Mouse (Mus musculus): ENCODE data around the gene Stim1. TPM values are rescaled to one million over a fixed set of nuclear protein-coding genes. Genes with fewer than 3 reads are reported as not detected.

Gene Stim1
- polyA plus RNA-seq, 1 experiment from 2014 or later: 11.0 TPM

GRCm38 (mm10) chr7:102441657-102442391 lies 174.2 kb downstream of the Stim1 start, which contains the start of gene Rrm1:
Gene Rrm1, plus strand, starts transcription at chr7:102441695.
- Histone ChIP-seq H3K36me3 (ENCODE audit: control insufficient read depth, insufficient read depth, low read length) (peaks cover 6% of the 10 kb centered on the region), H3K4me3 (ENCODE audit: low read depth, low read length) (peak within 1 kb of the TSS; percentile 66), H3K27ac (ENCODE audit: low read depth, low read length) (peak within 1 kb of the TSS; percentile 75), H3K4me1 (ENCODE audit: control insufficient read depth, insufficient read depth, low read length) (peaks cover 6% of the 10 kb centered on the region), H3K4me2 (ENCODE audit: low read depth) (peak within 1 kb of the TSS; percentile 57), H3K9ac (ENCODE audit: low read length) (peak within 1 kb of the TSS; percentile 75), H3K27me3 (ENCODE audit: control insufficient read depth, insufficient read depth, low read length) (no peaks in the 10 kb centered on the region), H3K9me3 (ENCODE audit: control insufficient read depth, low read length) (no peaks in the 10 kb centered on the region)
- DNase-seq (ENCODE audit: low spot score) (peak; percentile 97), ATAC-seq (ENCODE audit: insufficient read depth, low FRiP score, low TSS enrichment) (peak; percentile 99)
- under 1% methylated on average over 50 of the region's 56 CpGs for WGBS

GRCm38 (mm10) chr7:102442432-102442831 lies 174.8 kb downstream of the Stim1 start:
- Histone ChIP-seq H3K4me2 (ENCODE audit: low read depth) (peak overlapping the region; percentile 57), H3K27ac (ENCODE audit: low read depth, low read length) (0 out of 2 replicates have a peak overlapping the region, but pooled peaks have one; percentile 75), H3K4me3 (ENCODE audit: low read depth, low read length) (peak overlapping the region; percentile 66), H3K36me3 (ENCODE audit: control insufficient read depth, insufficient read depth, low read length) (peaks cover 6% of the 10 kb centered on the region), H3K9ac (ENCODE audit: low read length) (peak overlapping the region; percentile 75), H3K27me3 (ENCODE audit: control insufficient read depth, insufficient read depth, low read length) (no peaks in the 10 kb centered on the region), H3K4me1 (ENCODE audit: control insufficient read depth, insufficient read depth, low read length) (peaks cover 6% of the 10 kb centered on the region), H3K9me3 (ENCODE audit: control insufficient read depth, low read length) (no peaks in the 10 kb centered on the region)
- WGBS: 6% methylated on average over 4 of the region's 4 CpGs
- ATAC-seq (ENCODE audit: insufficient read depth, low FRiP score, low TSS enrichment): no peak
- DNase-seq (ENCODE audit: low spot score): no peak

GRCm38 (mm10) chr7:102444301-102444700 lies 176.7 kb downstream of the Stim1 start:
- Histone ChIP-seq H3K4me3 (ENCODE audit: low read depth, low read length) (no peak overlapping the region), H3K36me3 (ENCODE audit: control insufficient read depth, insufficient read depth, low read length) (peaks cover 6% of the 10 kb centered on the region), H3K9me3 (ENCODE audit: control insufficient read depth, low read length) (no peaks in the 10 kb centered on the region), H3K4me2 (ENCODE audit: low read depth) (no peak overlapping the region), H3K4me1 (ENCODE audit: control insufficient read depth, insufficient read depth, low read length) (peaks cover 6% of the 10 kb centered on the region), H3K27me3 (ENCODE audit: control insufficient read depth, insufficient read depth, low read length) (no peaks in the 10 kb centered on the region), H3K27ac (ENCODE audit: low read depth, low read length) (no peak overlapping the region), H3K9ac (ENCODE audit: low read length) (no peak overlapping the region)
- WGBS: 88% methylated on average over 2 of the region's 2 CpGs
- no peak for ATAC-seq (ENCODE audit: insufficient read depth, low FRiP score, low TSS enrichment)
- DNase-seq (ENCODE audit: low spot score): no peak

GRCm38 (mm10) chr7:102446438-102446837 lies 178.8 kb downstream of the Stim1 start:
- no peaks in the 10 kb centered on the region for H3K27me3 ChIP-seq (ENCODE audit: control insufficient read depth, insufficient read depth, low read length)
- WGBS: 94% methylated on average over 9 of the region's 9 CpGs
- H3K36me3 ChIP-seq (ENCODE audit: control insufficient read depth, insufficient read depth, low read length): peaks cover 9% of the 10 kb centered on the region
- H3K4me2 ChIP-seq (ENCODE audit: low read depth): no peak overlapping the region
- H3K9me3 ChIP-seq (ENCODE audit: control insufficient read depth, low read length): no peaks in the 10 kb centered on the region
- DNase-seq (ENCODE audit: low spot score) (no peak), ATAC-seq (ENCODE audit: insufficient read depth, low FRiP score, low TSS enrichment) (no peak)
- H3K4me1 ChIP-seq (ENCODE audit: control insufficient read depth, insufficient read depth, low read length): peaks cover 6% of the 10 kb centered on the region
- no peak overlapping the region for H3K4me3 ChIP-seq (ENCODE audit: low read depth, low read length)
- no peak overlapping the region for H3K9ac ChIP-seq (ENCODE audit: low read length)
- no peak overlapping the region for H3K27ac ChIP-seq (ENCODE audit: low read depth, low read length)

GRCm38 (mm10) chr7:102458618-102459380 lies 191.2 kb downstream of the Stim1 start:
- Histone ChIP-seq H3K36me3 (ENCODE audit: control insufficient read depth, insufficient read depth, low read length) (peaks cover 31% of the 10 kb centered on the region), H3K9me3 (ENCODE audit: control insufficient read depth, low read length) (no peaks in the 10 kb centered on the region), H3K9ac (ENCODE audit: low read length) (no peak overlapping the region), H3K4me3 (ENCODE audit: low read depth, low read length) (no peak overlapping the region), H3K27ac (ENCODE audit: low read depth, low read length) (no peak overlapping the region), H3K4me2 (ENCODE audit: low read depth) (no peak overlapping the region), H3K4me1 (ENCODE audit: control insufficient read depth, insufficient read depth, low read length) (no peaks in the 10 kb centered on the region), H3K27me3 (ENCODE audit: control insufficient read depth, insufficient read depth, low read length) (no peaks in the 10 kb centered on the region)
- ATAC-seq (ENCODE audit: insufficient read depth, low FRiP score, low TSS enrichment) (no peak), DNase-seq (ENCODE audit: low spot score) (no peak)
- WGBS: 91% methylated on average over 5 of the region's 5 CpGs

- Histone ChIP-seq H3K27me3 (ENCODE audit: control insufficient read depth, insufficient read depth, low read length) (no peaks in the 10 kb centered on the region), H3K4me3 (ENCODE audit: low read depth, low read length) (no peak overlapping the region), H3K27ac (ENCODE audit: low read depth, low read length) (no peak overlapping the region), H3K9me3 (ENCODE audit: control insufficient read depth, low read length) (no peaks in the 10 kb centered on the region), H3K36me3 (ENCODE audit: control insufficient read depth, insufficient read depth, low read length) (peaks cover 26% of the 10 kb centered on the region), H3K4me2 (ENCODE audit: low read depth) (no peak overlapping the region), H3K9ac (ENCODE audit: low read length) (no peak overlapping the region), H3K4me1 (ENCODE audit: control insufficient read depth, insufficient read depth, low read length) (no peaks in the 10 kb centered on the region)
- no peak for ATAC-seq (ENCODE audit: insufficient read depth, low FRiP score, low TSS enrichment)
- WGBS: 90% methylated on average over 8 of the region's 8 CpGs
- DNase-seq (ENCODE audit: low spot score): no peak
Measured at GRCm38 (mm10) chr7:102467566-102467965, 200.0 kb downstream of the Stim1 start.

GRCm38 (mm10) chr7:102472675-102473074 lies 205.1 kb downstream of the Stim1 start:
- 78% methylated on average over 5 of the region's 5 CpGs for WGBS
- no peak overlapping the region for H3K4me3 ChIP-seq (ENCODE audit: low read depth, low read length)
- H3K4me1 ChIP-seq (ENCODE audit: control insufficient read depth, insufficient read depth, low read length): no peaks in the 10 kb centered on the region

GRCm38 (mm10) chr7:102476601-102477000 lies 209.0 kb downstream of the Stim1 start:
- Histone ChIP-seq H3K9ac (ENCODE audit: low read length) (no peak overlapping the region), H3K27me3 (ENCODE audit: control insufficient read depth, insufficient read depth, low read length) (no peaks in the 10 kb centered on the region), H3K4me2 (ENCODE audit: low read depth) (no peak overlapping the region), H3K4me1 (ENCODE audit: control insufficient read depth, insufficient read depth, low read length) (no peaks in the 10 kb centered on the region), H3K4me3 (ENCODE audit: low read depth, low read length) (no peak overlapping the region), H3K36me3 (ENCODE audit: control insufficient read depth, insufficient read depth, low read length) (no peaks in the 10 kb centered on the region), H3K27ac (ENCODE audit: low read depth, low read length) (no peak overlapping the region), H3K9me3 (ENCODE audit: control insufficient read depth, low read length) (no peaks in the 10 kb centered on the region)
- 92% methylated on average over 5 of the region's 5 CpGs for WGBS
- no peak for DNase-seq (ENCODE audit: low spot score)
- ATAC-seq (ENCODE audit: insufficient read depth, low FRiP score, low TSS enrichment): no peak

More at GRCm38 (mm10) chr7:102472675-102473074, 205.1 kb downstream of the Stim1 start:
- H3K9me3 ChIP-seq (ENCODE audit: control insufficient read depth, low read length): no peaks in the 10 kb centered on the region
- no peak overlapping the region for H3K9ac ChIP-seq (ENCODE audit: low read length)
- no peaks in the 10 kb centered on the region for H3K27me3 ChIP-seq (ENCODE audit: control insufficient read depth, insufficient read depth, low read length)
- H3K36me3 ChIP-seq (ENCODE audit: control insufficient read depth, insufficient read depth, low read length): peaks cover 5% of the 10 kb centered on the region; the same call in 1 of the 2 replicates
- DNase-seq (ENCODE audit: low spot score) (no peak), ATAC-seq (ENCODE audit: insufficient read depth, low FRiP score, low TSS enrichment) (no peak)
- H3K27ac ChIP-seq (ENCODE audit: low read depth, low read length): no peak overlapping the region
- H3K4me2 ChIP-seq (ENCODE audit: low read depth): no peak overlapping the region
